Mouse (Mus musculus) megakaryocyte, embryonic 14.5 days (primary cell): Measurements from ENCODE around the gene Mroh8. TPM values are rescaled to one million over a fixed set of nuclear protein-coding genes. Genes with fewer than 3 reads are reported as not detected.
"Not testable (repeated sequence)": the region's sequence is repeated elsewhere in the genome, so short reads cannot be mapped to it uniquely, and the experiment has no call there.

Experiments
- H3K27me3 ChIP-seq: replicated peaks from 2 replicates; pipeline ENCODE3; 2012; ENCODE audit warnings: inconsistent platforms
- H3K36me3 ChIP-seq: replicated peaks from 2 replicates; pipeline ENCODE3; 2012; ENCODE audit warnings: low read length, inconsistent platforms, mixed read lengths
- H3K4me1 ChIP-seq: 2 replicates; pipeline ENCODE4 v1.6.1; 2012; ENCODE audit warnings: inconsistent platforms
- H3K4me3 ChIP-seq: replicated peaks from 2 replicates; pipeline ENCODE3; 2012; ENCODE audit warnings: moderate library complexity, mild to moderate bottlenecking, inconsistent platforms
- H3K9me3 ChIP-seq: 2 replicates; pipeline ENCODE4 v1.6.1; 2012; ENCODE audit warnings: inconsistent platforms
- FLI1 ChIP-seq: IDR thresholded peaks from 2 replicates; pipeline ENCODE4 v1.6.1; 2012; ENCODE audit warnings: low read length, inconsistent platforms, mixed read lengths
- GATA1 ChIP-seq: IDR thresholded peaks from 3 replicates; pipeline ENCODE4 v1.6.1; 2012; ENCODE audit warnings: mixed read lengths, low read length, inconsistent platforms, borderline replicate concordance
- polyA plus RNA-seq: library from polyadenylated mRNA; stranded (reverse); fragments of >175 nt; gene quantifications from 2 replicates; pipeline ENCODE4 v1.2.3, GENCODE M21; 2012; ENCODE audit warnings: low replicate concordance; ENCODE audit not compliant: insufficient read depth

Mroh8 gene
- polyA plus RNA-seq, 1 experiment, result not detected

- Histone ChIP-seq H3K36me3 (peaks cover 20% of the 10 kb centered on the region), H3K27me3 (no peaks in the 10 kb centered on the region), H3K4me1 (peaks cover 34% of the 10 kb centered on the region), H3K4me3 (peak overlapping the region; percentile 54), H3K9me3 (peaks cover 2% of the 10 kb centered on the region; the same call in 1 of the 2 replicates)
- TF ChIP-seq GATA1, result no peak
- TF ChIP-seq FLI1, result no peak
Observed at GRCm38 (mm10) chr2:157202361-157202760, 77.0 kb downstream of the Mroh8 start.

DNA sequence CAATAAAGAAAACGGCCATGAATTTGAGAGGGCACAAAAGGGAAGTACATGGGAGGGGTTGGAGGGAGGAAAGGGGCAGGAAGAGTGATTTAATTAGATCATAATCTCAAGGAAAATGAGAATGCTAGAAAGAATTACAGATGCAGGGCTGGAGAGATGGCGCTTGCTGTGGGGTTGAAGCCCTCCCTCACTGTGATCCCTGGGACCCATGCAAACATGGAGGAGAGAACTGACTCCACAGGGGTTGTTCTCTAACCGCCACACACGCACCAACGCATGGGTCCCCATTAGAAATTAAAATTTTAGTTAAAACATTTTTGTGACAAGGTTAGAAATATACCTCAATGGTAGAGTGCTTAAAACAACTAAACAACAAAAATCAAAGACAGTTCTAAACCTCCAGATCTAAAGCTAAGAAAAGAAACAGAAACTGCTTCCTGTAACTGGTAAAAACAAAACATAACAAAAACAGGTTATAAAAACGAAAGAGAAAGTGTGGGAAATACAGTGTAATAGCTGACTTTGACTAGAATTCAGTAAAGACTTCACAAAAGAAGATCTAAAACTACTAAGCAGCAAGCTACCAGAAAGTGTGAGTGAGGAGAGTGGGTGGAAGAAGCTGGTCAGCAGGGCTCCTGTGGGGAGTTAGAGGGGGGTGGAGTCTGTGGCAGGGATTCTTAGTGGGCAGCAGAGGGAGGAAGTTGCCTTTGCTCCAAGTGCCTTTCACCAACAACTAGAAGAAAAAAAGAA lies 78.1 kb downstream of the Mroh8 start:
- Histone ChIP-seq H3K27me3 (no peaks in the 10 kb centered on the region), H3K4me1 (peaks cover 34% of the 10 kb centered on the region), H3K9me3 (no peaks in the 10 kb centered on the region), H3K4me3 (peak overlapping the region; percentile 86), H3K36me3 (peaks cover 30% of the 10 kb centered on the region)
- TF ChIP-seq FLI1 (no peak), GATA1 (no peak)

- not testable (repeated sequence) for H3K27me3 ChIP-seq, H3K9me3 ChIP-seq, H3K4me3 ChIP-seq
- H3K36me3 ChIP-seq, result peaks cover 57% of the 10 kb centered on the region
- H3K4me1 ChIP-seq, result peaks cover 23% of the 10 kb centered on the region
Observed at GRCm38 (mm10) chr2:157198405-157198804, 80.9 kb downstream of the Mroh8 start.

- TF ChIP-seq FLI1 (no peak), GATA1 (no peak)
- H3K27me3 ChIP-seq, result no peaks in the 10 kb centered on the region
- H3K36me3 ChIP-seq, result peaks cover 95% of the 10 kb centered on the region
- H3K4me1 ChIP-seq, result no peaks in the 10 kb centered on the region
- no peak overlapping the region for H3K4me3 ChIP-seq
- H3K9me3 ChIP-seq, result no peaks in the 10 kb centered on the region
Observed at GRCm38 (mm10) chr2:157190651-157191050, 88.7 kb downstream of the Mroh8 start.

GRCm38 (mm10) chr2:157187223-157187622 lies 92.1 kb downstream of the Mroh8 start:
- TF ChIP-seq GATA1 (no peak), FLI1 (no peak)
- Histone ChIP-seq H3K9me3 (no peaks in the 10 kb centered on the region), H3K4me3 (no peak overlapping the region), H3K36me3 (peaks cover 82% of the 10 kb centered on the region), H3K27me3 (no peaks in the 10 kb centered on the region), H3K4me1 (peaks cover 11% of the 10 kb centered on the region)

- TF ChIP-seq GATA1 (no peak), FLI1 (no peak)
- H3K36me3 ChIP-seq, result peaks cover 82% of the 10 kb centered on the region
- H3K4me1 ChIP-seq, result peaks cover 11% of the 10 kb centered on the region
- H3K9me3 ChIP-seq, result no peaks in the 10 kb centered on the region
- no peaks in the 10 kb centered on the region for H3K27me3 ChIP-seq
- H3K4me3 ChIP-seq, result no peak overlapping the region
Observed at GRCm38 (mm10) chr2:157186504-157186903, 92.8 kb downstream of the Mroh8 start.

DNA sequence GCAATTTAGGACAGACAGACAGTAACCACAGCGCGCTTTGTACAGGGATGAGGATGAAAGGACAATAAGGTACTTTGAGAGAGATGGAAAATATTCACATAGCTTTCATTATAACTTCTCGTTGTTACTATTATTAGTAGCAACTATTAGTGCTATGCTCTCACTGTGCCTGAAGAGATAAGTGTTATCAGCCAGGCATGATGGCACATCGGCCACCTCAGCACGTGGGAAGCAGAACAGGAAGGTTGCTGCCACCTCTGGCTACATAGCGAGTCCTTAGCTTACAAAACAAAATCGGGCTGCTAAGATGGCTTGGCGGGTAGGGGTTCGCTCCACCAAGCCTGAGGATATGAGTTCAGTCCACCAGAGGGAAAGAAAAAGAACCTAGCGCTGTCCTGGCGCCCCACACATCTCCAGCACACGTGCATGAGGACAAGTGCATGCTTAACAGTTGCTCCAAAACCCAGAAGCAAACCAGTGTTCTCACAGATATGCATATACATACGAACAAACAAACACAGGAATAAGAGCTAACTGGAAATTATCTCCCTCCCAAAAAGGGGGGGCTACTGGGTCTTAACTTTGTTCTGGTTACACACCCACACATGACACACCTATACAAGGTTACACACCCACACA lies 94.2 kb downstream of the Mroh8 start:
- Histone ChIP-seq H3K36me3 (peaks cover 77% of the 10 kb centered on the region), H3K27me3 (no peaks in the 10 kb centered on the region), H3K9me3 (no peaks in the 10 kb centered on the region), H3K4me1 (peaks cover 11% of the 10 kb centered on the region), H3K4me3 (peak overlapping the region; percentile 14)
- TF ChIP-seq FLI1 (no peak), GATA1 (no peak)

GRCm38 (mm10) chr2:157178167-157178566 lies 101.2 kb downstream of the Mroh8 start:
- peaks cover 12% of the 10 kb centered on the region; the same call in 1 of the 2 replicates for H3K4me1 ChIP-seq
- peaks cover 65% of the 10 kb centered on the region for H3K36me3 ChIP-seq
- no peaks in the 10 kb centered on the region for H3K27me3 ChIP-seq
- TF ChIP-seq GATA1 (no peak), FLI1 (no peak)
- no peak overlapping the region for H3K4me3 ChIP-seq
- no peaks in the 10 kb centered on the region for H3K9me3 ChIP-seq

DNA sequence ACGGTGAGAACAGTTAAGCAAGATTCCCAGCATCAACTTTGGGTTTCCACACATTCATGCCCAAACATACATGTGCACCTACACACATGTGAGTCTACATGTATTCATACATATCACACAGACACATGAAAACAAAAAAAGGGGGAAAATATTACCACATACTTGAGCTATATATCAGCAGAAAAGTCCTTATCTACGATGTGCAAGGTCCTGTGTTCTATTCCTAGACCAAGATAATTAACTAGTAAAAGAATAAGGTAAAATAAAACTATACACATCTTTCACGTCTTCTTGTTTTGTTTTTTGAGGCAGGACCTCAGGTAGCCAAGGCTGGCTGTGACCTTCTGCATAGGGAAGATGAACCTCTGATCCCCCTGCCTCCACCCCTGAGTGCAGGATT lies 103.1 kb downstream of the Mroh8 start:
- no peak for TF ChIP-seq GATA1
- no peak for TF ChIP-seq FLI1
- Histone ChIP-seq H3K4me3 (no peak overlapping the region), H3K9me3 (no peaks in the 10 kb centered on the region), H3K27me3 (no peaks in the 10 kb centered on the region), H3K36me3 (peaks cover 66% of the 10 kb centered on the region), H3K4me1 (peaks cover 12% of the 10 kb centered on the region; the same call in 1 of the 2 replicates)

GRCm38 (mm10) chr2:157174416-157174815 lies 104.9 kb downstream of the Mroh8 start:
- TF ChIP-seq GATA1 (no peak), FLI1 (no peak)
- peaks cover 72% of the 10 kb centered on the region for H3K36me3 ChIP-seq
- no peaks in the 10 kb centered on the region for H3K9me3 ChIP-seq
- H3K4me3 ChIP-seq, result no peak overlapping the region
- H3K4me1 ChIP-seq, result peaks cover 26% of the 10 kb centered on the region
- no peaks in the 10 kb centered on the region for H3K27me3 ChIP-seq
